Mouse (Mus musculus): ENCODE results near the gene Mrtfb.
"Not testable (repeated sequence)": the region's sequence is repeated elsewhere in the genome, so short reads cannot be mapped to it uniquely, and the experiment has no call there.

Mrtfb gene

DNA sequence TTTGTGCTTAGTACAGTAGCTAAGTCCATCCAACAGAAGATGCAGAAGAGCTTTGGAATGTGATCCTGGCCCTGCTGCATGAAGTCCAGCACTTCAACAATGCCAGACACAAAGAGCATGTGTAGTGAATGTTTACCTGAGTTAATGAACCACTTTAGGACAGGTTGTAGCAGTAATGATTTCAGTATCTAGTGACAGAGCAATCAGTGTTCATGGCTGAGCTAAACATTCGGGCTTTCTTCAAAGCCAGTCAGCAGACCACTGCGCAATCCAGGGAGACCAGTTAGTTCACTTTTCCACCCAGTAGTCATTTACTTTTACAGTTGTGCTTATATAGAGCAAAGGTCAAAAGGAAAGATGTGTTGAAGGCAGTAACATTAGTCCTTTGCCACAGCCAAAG, 20.0 kb downstream of the Mrtfb start:
- no peak for ATAC-seq (ENCODE audit: low TSS enrichment)

DNA sequence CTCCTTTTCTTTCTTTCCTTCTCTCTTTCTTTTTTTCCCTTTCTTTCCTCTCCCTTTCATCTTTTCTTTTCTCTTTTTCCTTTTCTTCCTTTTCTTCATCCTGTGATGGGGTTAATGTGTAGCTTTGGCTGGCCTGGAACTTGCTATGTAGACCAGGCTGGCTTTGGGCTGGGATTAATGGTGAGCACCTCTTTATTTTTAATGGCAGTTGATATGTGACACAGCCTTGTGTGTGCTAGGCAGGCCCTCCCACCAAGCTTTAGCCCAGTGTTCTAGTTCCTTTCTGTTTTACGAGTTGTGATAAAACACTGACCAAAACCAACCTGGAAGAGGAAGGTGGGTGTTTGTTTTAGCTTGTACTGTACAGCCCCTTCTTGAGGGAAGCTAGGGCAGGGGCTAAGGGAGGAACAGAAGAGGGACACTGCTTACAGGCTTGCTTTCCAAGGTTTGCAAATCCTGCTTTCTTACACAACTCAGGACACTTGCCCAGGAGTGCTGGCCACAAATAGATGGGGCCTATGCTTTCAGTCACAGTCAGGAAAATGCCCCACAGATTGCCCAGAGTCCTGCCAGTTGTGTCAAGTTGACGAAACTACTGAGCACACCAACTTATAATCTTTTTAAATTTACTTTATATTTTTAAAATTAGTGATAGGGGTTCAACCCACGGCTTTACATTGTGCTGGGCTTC, 20.6 kb downstream of the Mrtfb start:
- no peak for ATAC-seq (ENCODE audit: low TSS enrichment)

DNA sequence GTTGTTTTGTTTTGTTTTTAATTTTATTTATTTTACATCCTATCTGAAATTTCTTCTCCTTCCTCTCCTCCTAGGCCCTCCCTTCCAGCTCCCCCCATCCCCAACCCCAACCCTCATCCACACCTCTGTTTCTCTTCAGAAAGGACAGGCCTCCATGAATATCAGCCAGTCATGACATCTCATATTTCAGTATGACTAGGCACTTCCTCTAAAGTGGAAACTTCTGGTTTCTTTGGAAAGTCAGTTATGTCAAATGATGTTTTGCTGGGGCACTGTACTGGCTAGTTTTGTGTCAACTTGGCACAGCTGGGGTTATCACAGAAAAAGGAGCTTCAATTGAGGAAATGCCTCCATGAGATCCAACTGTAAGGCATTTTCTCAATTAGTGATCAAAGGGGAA, 30.1 kb downstream of the Mrtfb start:
- not testable (repeated sequence) for ATAC-seq (ENCODE audit: low TSS enrichment)

DNA sequence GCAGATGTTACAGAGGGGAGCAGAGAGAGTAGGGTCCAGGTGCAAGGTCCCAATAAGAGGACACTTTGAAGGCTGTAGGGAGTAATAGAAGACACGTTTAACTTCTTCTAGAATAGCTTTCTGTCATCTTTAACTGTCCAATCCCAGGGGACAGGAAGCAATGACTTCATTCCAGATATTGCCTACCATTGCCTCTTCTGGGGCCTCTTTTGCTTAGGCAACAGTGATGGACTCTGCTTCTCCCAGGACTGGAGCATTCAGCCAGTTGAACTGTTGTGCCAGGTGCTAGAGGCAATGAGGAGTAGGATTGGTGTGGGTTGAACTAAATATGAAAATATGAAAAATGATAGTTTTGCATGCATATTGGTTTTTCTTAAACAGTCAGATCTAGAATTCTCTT, 41.6 kb downstream of the Mrtfb start:
- ATAC-seq (ENCODE audit: low TSS enrichment) = no peak

DNA sequence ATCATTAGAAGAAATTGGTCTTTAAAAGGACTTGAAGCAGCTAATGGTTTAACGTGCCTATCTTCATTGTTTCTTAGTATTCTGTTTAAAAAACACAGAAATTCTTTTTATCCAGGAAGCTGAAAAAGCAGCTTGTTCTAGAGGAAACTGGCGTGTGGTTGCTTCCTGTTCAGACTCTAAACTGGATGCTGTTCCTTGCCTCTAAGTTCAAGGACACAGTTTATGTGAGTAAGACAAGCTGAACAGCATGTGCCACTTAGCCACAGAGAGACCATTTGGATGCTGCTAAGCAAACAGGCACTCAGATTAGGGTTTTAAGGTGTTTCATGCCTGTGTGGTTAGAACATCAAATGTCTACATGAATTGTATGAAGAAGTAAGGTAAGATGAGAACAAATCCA, 42.7 kb downstream of the Mrtfb start:
- no peak for ATAC-seq (ENCODE audit: low TSS enrichment)

DNA sequence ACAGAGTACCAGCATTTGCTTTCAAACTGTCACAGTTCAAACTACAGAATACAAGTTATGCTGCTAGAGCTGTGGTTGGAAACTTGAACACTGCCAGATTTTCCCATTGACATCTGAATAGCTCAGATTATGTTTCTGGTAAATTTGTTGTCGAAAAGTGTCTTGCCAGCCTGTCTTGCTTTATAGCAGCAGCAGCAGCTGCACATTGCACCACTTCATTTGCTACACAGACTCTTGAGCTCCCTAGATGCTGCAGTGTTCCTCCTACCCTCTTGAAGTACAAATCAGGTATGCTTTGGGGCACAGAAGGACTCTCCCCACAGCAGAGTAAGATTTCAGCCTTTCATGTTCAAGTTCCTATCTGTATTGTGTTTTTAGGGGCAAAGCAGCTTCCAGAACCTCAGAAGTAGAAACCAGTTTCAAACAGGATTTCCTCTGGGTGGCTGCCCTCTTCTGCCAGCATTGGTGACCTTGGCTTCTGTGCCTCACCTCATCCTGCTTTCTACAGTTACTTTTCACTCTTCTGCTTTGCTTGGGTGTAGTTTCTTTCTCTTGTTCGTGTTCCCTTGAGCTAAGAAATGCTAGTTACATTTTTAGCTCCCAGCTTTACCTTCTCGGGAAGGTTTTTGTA, 49.9 kb downstream of the Mrtfb start:
- peak; percentile 66 for ATAC-seq (ENCODE audit: low TSS enrichment)

DNA sequence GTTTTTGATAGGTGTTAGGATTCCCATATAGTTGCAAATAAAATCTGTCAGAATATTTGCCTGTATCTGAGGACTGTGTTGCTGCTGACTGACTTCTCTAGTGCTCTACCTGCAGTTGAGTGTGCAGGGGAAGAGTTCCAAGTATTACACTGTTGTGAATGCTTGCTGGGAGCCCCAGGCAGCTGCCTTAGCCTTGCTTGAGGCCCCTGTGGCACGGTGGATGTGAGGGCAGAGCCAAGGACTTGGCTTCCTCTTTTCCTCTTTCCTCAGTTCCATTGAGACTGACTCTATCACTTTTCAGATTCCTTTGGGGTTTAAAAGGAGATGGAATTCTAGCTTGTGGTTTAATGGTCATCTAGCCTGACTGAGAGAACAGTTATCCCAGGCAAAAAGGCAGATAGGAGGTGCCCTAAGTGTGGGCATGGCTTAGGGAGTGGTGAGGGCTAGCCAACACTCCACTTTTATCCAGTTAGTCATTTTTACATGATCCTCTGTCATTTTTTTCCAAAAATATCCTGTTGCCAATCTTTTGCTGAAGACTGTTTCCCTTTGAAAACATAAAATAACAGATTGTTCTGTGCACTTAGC, 53.9 kb downstream of the Mrtfb start:
- ATAC-seq (ENCODE audit: low TSS enrichment) = no peak

DNA sequence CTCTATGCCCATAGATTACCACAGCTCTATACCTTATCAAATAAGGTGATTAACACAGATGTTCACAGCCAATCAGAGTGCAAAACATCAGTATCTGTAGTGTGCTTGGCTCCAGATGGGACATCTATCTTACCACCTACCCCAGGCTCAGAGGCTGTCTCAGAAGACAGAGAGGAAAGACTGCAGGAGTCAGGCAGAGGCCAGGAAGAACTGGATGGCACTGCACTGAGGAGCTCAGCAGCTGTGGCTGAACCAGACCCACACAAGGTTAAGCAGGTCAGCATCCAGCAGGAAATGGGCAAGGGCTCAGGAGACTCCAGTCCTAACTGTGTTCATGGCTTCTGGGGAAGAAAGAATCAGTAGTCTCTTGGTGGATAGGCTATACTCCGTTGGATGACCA, 55.1 kb downstream of the Mrtfb start:
- ATAC-seq (ENCODE audit: low TSS enrichment) = no peak

DNA sequence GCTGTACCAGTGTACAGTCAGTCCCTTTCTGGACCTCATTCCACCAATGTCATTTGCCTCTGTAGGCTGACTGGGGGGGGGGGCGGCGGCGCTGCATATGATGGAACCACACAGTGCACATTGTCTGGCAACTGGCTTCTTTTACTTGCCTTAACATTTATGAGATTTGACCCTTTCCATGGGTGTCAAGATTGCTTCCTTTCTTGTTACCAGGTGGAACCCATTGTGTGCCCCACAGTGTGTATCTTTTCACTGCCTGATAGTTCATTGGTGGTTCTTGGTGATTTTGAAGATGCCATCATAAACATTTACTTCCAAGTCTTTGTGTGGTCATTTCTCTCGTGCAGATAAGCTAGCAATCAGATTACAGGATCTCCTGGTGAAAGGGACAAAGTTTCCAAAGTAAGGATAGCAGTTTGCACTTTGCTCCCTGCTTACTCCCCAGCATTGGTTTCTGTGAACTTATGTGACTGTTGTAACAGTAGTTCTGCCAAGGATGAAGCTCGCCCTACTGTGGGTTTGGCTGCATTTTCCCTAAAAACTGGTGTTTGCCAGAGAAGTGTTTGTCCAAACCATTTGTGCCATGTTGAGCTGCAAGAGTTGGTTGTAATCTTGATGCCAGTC, 56.9 kb downstream of the Mrtfb start:
- no peak for ATAC-seq (ENCODE audit: low TSS enrichment)

DNA sequence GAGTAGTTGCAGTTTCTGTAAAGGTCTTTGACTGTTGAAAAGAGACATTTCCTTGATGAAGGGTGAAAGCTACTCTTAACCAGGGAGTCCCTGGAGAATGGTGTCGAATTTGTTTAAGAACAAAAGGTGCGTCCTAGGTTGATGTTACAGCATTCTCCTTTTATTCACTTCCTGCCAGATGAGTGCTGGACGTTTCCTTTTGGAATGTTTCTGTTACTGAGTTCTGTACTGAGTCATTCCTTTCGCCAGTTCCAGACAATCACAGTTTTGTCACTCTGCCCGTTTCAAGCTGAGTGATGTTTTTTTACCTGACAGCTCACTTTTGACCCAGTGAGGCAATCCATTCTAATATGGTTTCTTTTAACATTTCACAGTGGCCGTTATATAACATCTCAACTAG, 67.5 kb downstream of the Mrtfb start:
- 0 out of 2 replicates have a peak, but pooled peaks have one; percentile 17 for ATAC-seq (ENCODE audit: low TSS enrichment)

DNA sequence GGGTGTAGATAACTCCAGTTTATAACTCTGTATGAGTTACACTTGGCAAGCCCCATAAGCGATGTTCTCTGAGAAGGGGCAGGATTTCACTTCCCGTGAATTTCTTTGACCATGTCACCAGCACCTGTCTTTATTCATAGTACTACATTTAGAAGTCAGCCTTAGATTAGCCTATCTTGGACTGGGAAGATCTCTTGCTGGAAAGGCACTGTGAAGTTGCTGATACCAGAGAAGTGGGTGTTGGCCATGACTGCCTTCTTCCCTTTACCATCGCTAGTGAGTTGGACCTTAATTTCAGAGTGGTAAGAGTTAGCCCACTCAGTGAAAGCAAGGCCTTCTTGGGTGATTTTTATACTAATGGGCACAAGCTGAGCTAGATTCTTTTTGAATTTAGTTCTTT, 70.3 kb downstream of the Mrtfb start:
- no peak for ATAC-seq (ENCODE audit: low TSS enrichment)

DNA sequence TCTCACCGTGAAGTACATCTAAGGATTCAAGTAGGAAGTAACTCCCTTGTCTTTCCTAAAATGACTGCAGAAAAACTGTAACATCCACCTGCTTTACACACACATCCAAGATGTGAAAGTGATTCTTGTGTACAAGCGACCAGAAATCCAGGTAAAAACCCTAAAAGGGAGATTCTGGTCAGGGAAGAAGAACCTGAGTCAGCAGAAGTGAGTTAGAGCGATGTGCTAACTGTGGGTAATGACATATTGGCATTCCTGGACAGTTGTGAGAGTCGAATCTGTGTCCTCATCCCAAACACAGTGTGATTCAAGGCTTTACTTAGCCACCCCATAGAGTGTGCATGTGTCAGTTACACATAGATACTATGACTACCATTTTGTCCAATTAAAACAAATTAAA, 72.4 kb downstream of the Mrtfb start:
- ATAC-seq (ENCODE audit: low TSS enrichment) = no peak

DNA sequence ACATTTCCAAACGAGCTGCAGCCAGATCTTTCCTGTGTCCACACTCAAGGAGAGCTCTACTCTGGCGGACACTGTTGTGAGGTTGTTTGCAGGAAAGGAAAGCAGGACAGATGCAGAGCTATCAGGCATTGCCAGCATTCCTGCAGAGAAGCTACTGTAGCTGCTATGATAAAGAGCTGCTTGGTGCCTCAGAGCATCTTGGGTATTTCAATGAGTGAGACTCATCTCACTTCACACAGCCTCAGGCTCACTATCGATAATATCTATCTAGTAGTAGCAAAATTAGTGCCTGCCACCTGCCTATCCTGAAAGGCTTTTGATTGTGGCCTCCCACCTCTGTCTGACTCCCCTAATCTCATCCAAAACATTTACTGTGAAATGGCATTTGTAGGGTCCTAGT, 73.4 kb downstream of the Mrtfb start:
- ATAC-seq (ENCODE audit: low TSS enrichment) = peak; percentile 50

DNA sequence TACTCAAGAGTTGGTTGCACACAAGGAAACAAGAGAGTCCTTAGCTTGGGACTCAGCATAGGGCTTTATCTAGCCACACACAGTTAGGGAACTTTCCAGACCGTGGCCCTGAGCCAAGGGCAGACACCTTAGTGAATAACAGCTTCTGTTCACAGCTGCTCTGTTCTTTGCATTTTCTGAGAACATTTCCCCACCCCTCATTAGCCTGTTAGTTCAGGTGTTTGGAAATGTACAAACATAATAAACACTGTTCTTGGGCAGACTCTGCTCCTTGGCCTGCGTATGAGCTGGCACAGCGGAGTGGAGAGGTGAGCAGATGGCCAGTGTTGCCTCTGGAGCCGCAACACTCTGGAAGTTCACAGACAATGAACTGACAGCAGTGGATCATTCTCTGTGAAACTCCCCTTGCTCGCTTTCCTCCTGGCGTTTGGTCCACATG, 74.0 kb downstream of the Mrtfb start:
- no peak for ATAC-seq (ENCODE audit: low TSS enrichment)

DNA sequence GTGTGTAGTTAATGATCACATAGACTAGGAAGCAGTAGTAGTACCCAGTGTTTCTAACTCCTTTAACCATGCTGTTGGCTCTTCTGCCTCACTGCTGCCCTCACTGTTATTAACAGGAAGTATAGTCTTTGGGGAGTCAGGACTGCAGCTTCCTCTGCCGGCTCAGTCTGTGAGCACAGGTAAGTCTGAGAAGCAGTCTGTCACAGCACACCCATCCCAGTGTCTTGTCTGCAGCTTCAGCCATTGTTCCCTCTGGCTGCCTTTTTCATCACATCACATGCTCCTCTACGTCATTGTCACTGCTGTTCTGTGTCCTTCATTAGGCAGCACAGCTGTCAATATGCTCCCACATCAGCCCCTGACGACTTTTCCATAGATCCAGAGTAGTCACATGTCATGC, 75.6 kb downstream of the Mrtfb start:
- ATAC-seq (ENCODE audit: low TSS enrichment) = no peak

DNA sequence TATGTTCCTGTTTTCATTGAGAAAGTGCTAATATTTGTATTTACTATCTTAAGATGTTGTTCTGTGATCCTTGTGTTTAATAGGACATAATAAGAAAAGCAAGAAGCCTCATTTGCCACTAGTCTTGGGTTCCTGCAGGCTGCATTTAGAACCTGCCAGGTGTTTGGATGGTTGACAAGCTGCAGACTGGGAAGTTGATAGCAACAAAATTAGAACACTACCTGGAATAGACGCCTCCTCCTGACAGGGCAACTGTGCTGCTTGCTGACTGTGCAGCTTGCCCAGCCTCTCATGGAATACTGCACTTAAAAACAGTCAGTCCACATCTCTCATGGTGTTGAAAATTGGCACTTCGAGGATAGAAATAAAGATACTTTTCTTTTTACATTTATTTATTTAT, 76.3 kb downstream of the Mrtfb start:
- no peak for ATAC-seq (ENCODE audit: low TSS enrichment)

DNA sequence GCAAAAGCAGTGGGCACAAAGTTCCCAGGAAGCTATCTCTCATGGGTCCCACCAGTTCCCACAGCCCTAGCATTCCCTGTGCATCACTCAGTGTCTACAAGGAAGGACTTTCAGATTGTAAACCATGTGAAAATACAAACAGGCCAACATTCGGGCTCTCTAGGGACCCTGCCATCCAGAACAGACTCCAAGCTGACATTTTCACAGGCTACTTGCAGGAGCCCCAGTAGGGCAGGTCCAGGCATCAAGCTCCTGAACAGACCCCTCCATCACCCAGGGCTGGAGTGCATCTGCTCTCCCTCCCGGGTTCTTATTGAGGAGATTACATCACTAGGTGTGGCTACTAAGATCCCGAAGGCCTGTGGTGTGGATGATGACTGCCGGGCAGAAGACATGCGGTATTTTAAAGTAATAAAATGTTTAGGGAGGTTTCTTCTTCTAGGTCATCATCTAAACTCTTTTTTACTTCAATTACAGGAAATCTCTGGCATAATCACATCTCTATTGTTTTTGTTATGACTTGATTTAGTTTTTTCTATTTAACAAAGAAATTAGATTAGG, 77.6 kb downstream of the Mrtfb start:
- ATAC-seq (ENCODE audit: low TSS enrichment) = no peak

DNA sequence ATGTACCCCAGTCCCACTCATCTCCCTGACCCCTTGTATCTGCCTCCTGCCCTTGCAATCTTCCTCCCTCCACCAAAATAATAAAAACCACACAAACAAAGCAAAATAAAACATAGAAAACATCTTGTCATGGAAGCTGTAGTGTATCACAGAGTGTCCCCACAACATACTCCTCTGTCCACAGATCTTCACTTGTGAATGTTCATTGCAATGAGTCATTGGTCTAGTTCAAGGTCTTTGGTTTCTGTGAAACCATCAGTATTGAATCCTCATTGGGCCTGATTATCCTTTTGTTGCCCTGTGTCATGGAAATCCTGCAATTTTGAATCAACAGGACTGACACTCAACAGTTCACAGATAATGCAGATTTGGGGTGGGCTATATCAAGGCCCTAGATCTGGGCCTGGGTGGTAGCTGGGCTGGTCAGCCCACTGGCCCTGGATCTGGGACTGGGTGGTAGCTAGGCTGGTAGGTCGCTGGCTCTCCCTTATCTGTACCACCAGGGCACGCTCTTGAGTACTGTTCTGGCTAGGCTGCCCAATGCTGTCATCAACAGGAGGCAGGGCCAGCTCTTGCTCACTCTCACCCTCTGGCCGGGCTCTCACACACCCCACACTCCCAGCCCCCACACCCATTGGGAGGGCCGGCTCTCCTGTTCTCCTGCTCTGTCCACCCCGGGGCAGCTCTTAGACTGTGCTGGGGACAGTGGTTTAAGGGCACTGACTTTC, 80.4 kb downstream of the Mrtfb start:
- no peak for ATAC-seq (ENCODE audit: low TSS enrichment)

DNA sequence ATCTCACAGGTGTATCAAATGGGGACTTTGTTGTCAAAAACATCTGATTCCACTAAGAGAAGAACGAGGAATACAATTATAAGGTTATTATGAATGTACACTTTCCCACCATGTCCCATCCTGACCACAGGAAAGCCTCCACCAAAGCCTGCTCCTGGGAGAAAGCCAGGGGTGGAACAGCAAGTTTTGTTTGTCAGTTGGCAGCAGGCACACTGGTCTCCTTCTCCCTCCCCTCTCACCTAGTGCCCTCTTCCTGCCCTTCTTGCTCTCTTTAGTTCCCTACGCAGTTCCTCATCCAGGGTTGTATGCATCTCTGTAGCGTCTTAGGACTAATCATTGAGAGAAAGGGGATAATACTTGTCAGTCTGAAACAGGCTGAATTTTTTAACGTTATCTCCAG, 81.8 kb downstream of the Mrtfb start:
- ATAC-seq (ENCODE audit: low TSS enrichment) = no peak

DNA sequence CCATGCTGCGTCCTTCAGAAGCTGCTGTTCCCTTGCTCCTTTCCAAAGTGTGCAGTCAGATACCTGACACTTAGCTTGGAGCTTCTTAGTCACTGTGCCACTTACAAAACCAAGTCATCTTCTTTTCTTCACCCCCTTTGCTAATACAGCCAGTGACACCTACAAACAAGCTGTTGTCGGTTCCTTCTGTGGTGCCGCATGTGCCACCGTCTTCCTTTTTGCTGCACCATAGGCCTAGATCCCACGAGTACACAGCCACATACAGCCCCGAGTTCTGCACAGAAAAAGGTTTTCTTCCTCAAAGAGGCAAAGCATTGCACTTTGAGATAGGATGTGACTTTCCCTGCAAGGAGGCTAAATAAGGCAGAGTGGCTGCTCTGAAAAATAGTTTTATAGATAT, 83.2 kb downstream of the Mrtfb start:
- peak; percentile 78 for ATAC-seq (ENCODE audit: low TSS enrichment)

DNA sequence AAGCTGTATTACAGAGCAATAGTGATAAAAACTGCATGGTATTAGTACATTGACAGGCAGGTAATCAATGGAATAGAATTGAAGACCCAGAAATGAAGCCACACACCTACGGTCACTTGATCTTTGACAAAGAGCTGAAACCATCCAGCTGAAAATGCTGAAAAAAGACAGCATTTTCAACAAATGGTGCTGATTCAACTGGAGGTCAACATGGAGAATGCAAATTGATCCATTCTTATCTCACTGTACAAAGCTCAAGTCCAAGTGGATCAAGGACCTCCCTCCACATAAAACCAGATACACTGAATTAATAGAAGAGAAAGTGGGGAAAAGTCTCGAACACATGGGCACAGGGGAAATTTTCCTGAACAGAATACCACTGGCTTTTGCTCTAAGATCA, 89.5 kb downstream of the Mrtfb start:
- not testable (repeated sequence) for ATAC-seq (ENCODE audit: low TSS enrichment)

DNA sequence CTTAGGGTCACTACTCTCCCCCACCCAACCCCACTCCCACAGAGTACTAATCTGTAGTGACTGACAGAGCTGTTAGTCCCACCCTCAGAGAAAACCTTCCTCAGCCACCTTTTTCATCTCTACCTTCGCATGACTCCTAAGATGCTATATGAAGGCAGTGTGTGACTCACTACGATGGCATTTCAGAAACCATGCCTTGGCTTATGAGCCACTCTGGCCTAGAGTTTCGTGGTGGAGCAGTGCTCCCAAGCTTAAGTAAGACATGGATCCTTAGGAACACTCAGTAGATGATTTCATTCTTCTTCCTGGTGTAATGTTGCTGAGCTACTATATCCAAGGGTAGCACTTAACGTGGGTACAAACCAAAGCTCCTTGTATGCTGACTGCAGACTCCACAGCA, 94.4 kb downstream of the Mrtfb start:
- 0 out of 2 replicates have a peak, but pooled peaks have one; percentile 52 for ATAC-seq (ENCODE audit: low TSS enrichment)
